Mouse (Mus musculus) spleen, adult 2 months (tissue): ENCODE data around the gene Fam155a. TPM values are rescaled to one million over a fixed set of nuclear protein-coding genes. Genes with fewer than 3 reads are reported as not detected.

Source experiments
- DNase-seq, 2 experiments: peaks; one replicate each; pipeline versions ENCODE4 v3.0.0 to v3.0.0-alpha.2; 2012 to 2021; ENCODE audit warnings: low spot score in 2 of 2, low read depth in 1 of 2
- H3K27ac ChIP-seq: fragments of 200-500 bp; 2 replicates; pipeline ENCODE4 v1.5.1; 2012; ENCODE audit warnings: low read length, inconsistent platforms; ENCODE audit not compliant: insufficient read depth
- H3K27me3 ChIP-seq: fragments of 200-500 bp; 2 replicates; pipeline ENCODE4 v1.6.1; 2012; ENCODE audit warnings: mild to moderate bottlenecking, moderate library complexity, low read length, inconsistent platforms; ENCODE audit not compliant: control insufficient read depth, insufficient read depth
- H3K36me3 ChIP-seq: fragments of 200-500 bp; 2 replicates; pipeline ENCODE4 v1.6.1; 2012; ENCODE audit warnings: mild to moderate bottlenecking, low read length, inconsistent platforms; ENCODE audit not compliant: control insufficient read depth, insufficient read depth
- H3K4me1 ChIP-seq: fragments of 200-500 bp; 2 replicates; pipeline ENCODE4 v1.6.1; 2011; ENCODE audit warnings: inconsistent platforms; ENCODE audit not compliant: control insufficient read depth, insufficient read depth, insufficient read length
- H3K4me3 ChIP-seq: fragments of 200-500 bp; 2 replicates; pipeline ENCODE4 v1.5.1; 2011; ENCODE audit warnings: mild to moderate bottlenecking, inconsistent platforms; ENCODE audit not compliant: insufficient read depth, insufficient read length; ENCODE audit errors: extremely low read depth
- CTCF ChIP-seq: fragments of 200-500 bp; IDR thresholded peaks from 2 replicates; pipeline ENCODE4 v1.5.1; 2011; ENCODE audit warnings: mild to moderate bottlenecking, inconsistent platforms; ENCODE audit not compliant: insufficient read depth, insufficient read length, insufficient replicate concordance; ENCODE audit errors: extremely low read depth
- POLR2A ChIP-seq: fragments of 200-500 bp; IDR thresholded peaks from 2 replicates; pipeline ENCODE4 v1.6.1; 2011; ENCODE audit warnings: low read depth, low read length, inconsistent platforms
- WGBS: fragments of 180-500 bp; shearing (Covaris S2); methylation state at CpG from one replicate; pipeline ENCODE4 v1.1.7; 2018; 5-methylcytosine and 5-hydroxymethylcytosine counted together
- polyA plus RNA-seq: library from polyadenylated mRNA; depleted of rRNA; stranded (reverse); fragments of >200 nt; gene quantifications from 2 replicates; pipeline ENCODE4 v1.2.3, GENCODE M21; 2012

Fam155a gene
- polyA plus RNA-seq, 1 experiment: not detected

- no peaks in the 10 kb centered on the region for H3K36me3 ChIP-seq
- no peaks in the 10 kb centered on the region for H3K4me1 ChIP-seq
- no peaks in the 10 kb centered on the region for H3K27me3 ChIP-seq
- WGBS: 75% methylated on average over 8 of the region's 8 CpGs
- no peak for TF ChIP-seq POLR2A
- H3K4me3 ChIP-seq: no peak overlapping the region
- DNase-seq: no peak
- H3K27ac ChIP-seq: no peak overlapping the region
These were observed 509.4 kb downstream of the Fam155a start for GRCm38 (mm10) chr8:9261527-9261926.

- Histone ChIP-seq H3K4me1 (no peaks in the 10 kb centered on the region), H3K27me3 (no peaks in the 10 kb centered on the region), H3K36me3 (no peaks in the 10 kb centered on the region), H3K27ac (no peak overlapping the region), H3K4me3 (no peak overlapping the region)
- DNase-seq: no peak
- no peak for TF ChIP-seq POLR2A
- TF ChIP-seq CTCF: no peak
- 89% methylated on average over 5 of the region's 5 CpGs for WGBS
These were observed 515.6 kb downstream of the Fam155a start for GRCm38 (mm10) chr8:9255316-9255715.

GRCm38 (mm10) chr8:9252991-9253390 lies 518.0 kb downstream of the Fam155a start:
- Histone ChIP-seq H3K27ac (no peak overlapping the region), H3K4me3 (no peak overlapping the region), H3K27me3 (no peaks in the 10 kb centered on the region), H3K36me3 (no peaks in the 10 kb centered on the region), H3K4me1 (no peaks in the 10 kb centered on the region)
- WGBS: 83% methylated on average over 4 of the region's 4 CpGs
- no peak for DNase-seq
- TF ChIP-seq POLR2A: no peak
- no peak for TF ChIP-seq CTCF

GRCm38 (mm10) chr8:9248109-9248821 lies 522.7 kb downstream of the Fam155a start:
- no peak for DNase-seq
- 82% methylated on average over 17 of the region's 17 CpGs for WGBS
- Histone ChIP-seq H3K27me3 (no peaks in the 10 kb centered on the region), H3K36me3 (no peaks in the 10 kb centered on the region), H3K27ac (no peak overlapping the region), H3K4me1 (no peaks in the 10 kb centered on the region), H3K4me3 (no peak overlapping the region)
- TF ChIP-seq CTCF (no peak), POLR2A (no peak)

GRCm38 (mm10) chr8:9245994-9246393 lies 525.0 kb downstream of the Fam155a start:
- H3K27me3 ChIP-seq: no peaks in the 10 kb centered on the region
- H3K36me3 ChIP-seq: no peaks in the 10 kb centered on the region
- TF ChIP-seq CTCF (no peak), POLR2A (no peak)
- H3K27ac ChIP-seq: no peak overlapping the region
- no peak overlapping the region for H3K4me3 ChIP-seq
- H3K4me1 ChIP-seq: no peaks in the 10 kb centered on the region
- WGBS: 74% methylated on average over 5 of the region's 5 CpGs
- DNase-seq: no peak

GRCm38 (mm10) chr8:9240996-9241395 lies 530.0 kb downstream of the Fam155a start:
- H3K4me3 ChIP-seq: no peak overlapping the region
- TF ChIP-seq CTCF (no peak), POLR2A (no peak)
- no peak overlapping the region for H3K27ac ChIP-seq
- no peaks in the 10 kb centered on the region for H3K36me3 ChIP-seq
- H3K4me1 ChIP-seq: no peaks in the 10 kb centered on the region
- WGBS: 60% methylated on average over 5 of the region's 5 CpGs
- no peaks in the 10 kb centered on the region for H3K27me3 ChIP-seq
- DNase-seq: no peak

GRCm38 (mm10) chr8:9239741-9240140 lies 531.2 kb downstream of the Fam155a start:
- Histone ChIP-seq H3K27ac (no peak overlapping the region), H3K4me3 (no peak overlapping the region), H3K36me3 (no peaks in the 10 kb centered on the region), H3K27me3 (no peaks in the 10 kb centered on the region), H3K4me1 (no peaks in the 10 kb centered on the region)
- WGBS: 71% methylated on average over 11 of the region's 11 CpGs
- no peak for DNase-seq
- TF ChIP-seq POLR2A (no peak), CTCF (no peak)
